Mouse (Mus musculus) left cerebral cortex, adult 2 months (tissue): ENCODE measurements around the gene Xbp1. TPM values are rescaled to one million over a fixed set of nuclear protein-coding genes. Genes with fewer than 3 reads are reported as not detected.
"Not testable (repeated sequence)": the region's sequence is repeated elsewhere in the genome, so short reads cannot be mapped to it uniquely, and the experiment has no call there.

Experiments
- DNase-seq, 2 experiments: peaks; one replicate each; pipeline ENCODE4 v3.0.0; 2021 to 2022; ENCODE audit warnings: low spot score in 2 of 2, mixed read lengths in 1 of 2; ENCODE audit errors: extremely low spot score in 1 of 2
- H3K27ac ChIP-seq: fragments of 200-600 bp; 2 replicates; pipeline ENCODE4 v1.8.1; 2022
- H3K4me3 ChIP-seq: fragments of 200-600 bp; 2 replicates; pipeline ENCODE4 v1.8.1; 2022
- CTCF ChIP-seq: fragments of 200-600 bp; IDR thresholded peaks from 2 replicates; pipeline ENCODE4 v1.8.1; 2022; ENCODE audit warnings: antibody characterized with exemption, mild to moderate bottlenecking, moderate library complexity
- intact Hi-C: fragments of 180-260 bp; cut with DNase I; formaldehyde crosslinking; loops from one replicate; pipeline ENCODE4 v1.15.1; 2025
- total RNA-seq, 2 experiments: library from RNA; stranded (reverse); gene quantifications; 2 replicates each; pipeline ENCODE4 v1.2.3; 2021

Xbp1 gene
- total RNA-seq, 2 experiments from 2014 or later = 96.6 to 121 TPM

GRCm38 (mm10) chr11:5540331-5540730 lies 19.9 kb downstream of the Xbp1 start:
- intact Hi-C loops = loop anchor here (5.0 kb wide), 1 partner anchor 53 kb away; no protein-coding TSS in a partner anchor
- Histone ChIP-seq H3K27ac (no peak overlapping the region), H3K4me3 (no peak overlapping the region)
- no peak for DNase-seq
- TF ChIP-seq CTCF = no peak

GRCm38 (mm10) chr11:5541230-5541798 lies 20.9 kb downstream of the Xbp1 start:
- intact Hi-C loops = loop anchor here (5.0 kb wide), 1 partner anchor 54 kb away; no protein-coding TSS in a partner anchor
- Histone ChIP-seq H3K27ac (peak overlapping the region; percentile 88), H3K4me3 (peak overlapping the region; percentile 70)
- peak in 1 of 2 experiments; percentile 26 for DNase-seq
- no peak for TF ChIP-seq CTCF

- DNase-seq = peak; percentile 81 to 86
- intact Hi-C loops = loop anchor here (2.0 to 5.0 kb wide), 2 partner anchors 21 to 55 kb away; partner anchors contain the start of gene Xbp1
- no peak; the same call in 1 of the 2 replicates for TF ChIP-seq CTCF
- peak within 1 kb of the TSS; percentile 88 for H3K27ac ChIP-seq
- peak within 1 kb of the TSS; percentile 70 for H3K4me3 ChIP-seq
Observed at GRCm38 (mm10) chr11:5541799-5542481, 21.5 kb downstream of the Xbp1 start, which contains the start of gene Ccdc117. TSS of gene Ccdc117 (minus strand) at chr11:5542187.

DNA sequence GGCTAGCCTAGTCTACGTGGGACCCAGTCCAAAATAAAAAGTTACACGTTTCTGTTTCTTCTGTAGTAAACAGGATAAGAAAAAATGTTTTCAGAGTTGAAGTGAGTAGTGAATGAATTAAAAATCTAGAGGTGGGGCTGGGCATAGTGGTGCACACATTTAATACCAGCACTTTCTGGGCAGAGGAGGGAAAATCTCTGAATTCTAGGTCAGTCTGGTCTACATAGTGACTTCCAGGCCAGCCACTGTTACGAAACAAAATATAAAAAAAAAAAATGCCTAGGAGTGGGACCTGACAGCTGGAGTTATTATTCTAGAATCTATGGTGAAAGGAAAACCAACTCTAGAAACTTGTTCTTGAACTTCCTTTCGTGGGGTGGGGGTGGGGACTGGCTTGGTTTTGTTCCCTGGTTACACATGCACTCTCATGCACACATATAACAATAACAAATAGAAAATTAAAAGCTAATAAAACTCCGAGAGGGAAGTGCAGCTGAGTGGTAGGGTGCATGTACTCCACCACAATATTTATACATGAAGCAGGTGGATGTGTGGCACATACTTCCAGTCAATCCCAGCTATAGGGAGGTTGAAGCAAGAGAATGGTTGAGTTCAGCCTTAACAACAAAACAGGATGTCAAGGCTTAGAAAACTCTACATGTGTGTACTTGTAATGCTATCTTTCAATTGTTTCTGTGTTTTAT lies 22.2 kb downstream of the Xbp1 start:
- Histone ChIP-seq H3K4me3 (peak overlapping the region; percentile 70), H3K27ac (no peak overlapping the region)
- intact Hi-C loops = loop anchor here (2.0 to 5.0 kb wide), 2 partner anchors 22 to 55 kb away; partner anchors contain the start of gene Xbp1
- TF ChIP-seq CTCF = no peak
- no peak for DNase-seq

- no peak for DNase-seq
- intact Hi-C loops = loop anchor here (2.0 to 5.0 kb wide), 2 partner anchors 22 to 56 kb away; partner anchors contain the start of gene Xbp1
- TF ChIP-seq CTCF = no peak
- Histone ChIP-seq H3K27ac (no peak overlapping the region), H3K4me3 (no peak overlapping the region)
Observed at GRCm38 (mm10) chr11:5543281-5543680, 22.8 kb downstream of the Xbp1 start.

- intact Hi-C loops = loop anchor here (5.0 kb wide), 1 partner anchor 57 kb away; no protein-coding TSS in a partner anchor
- not testable (repeated sequence) for H3K4me3 ChIP-seq, H3K27ac ChIP-seq, DNase-seq
Observed at GRCm38 (mm10) chr11:5544709-5545108, 24.2 kb downstream of the Xbp1 start.

- no peak for DNase-seq
- intact Hi-C loops = no loop called here
- no peak for TF ChIP-seq CTCF
- Histone ChIP-seq H3K4me3 (no peak overlapping the region), H3K27ac (no peak overlapping the region)
Observed at GRCm38 (mm10) chr11:5545457-5545856, 25.0 kb downstream of the Xbp1 start.

DNA sequence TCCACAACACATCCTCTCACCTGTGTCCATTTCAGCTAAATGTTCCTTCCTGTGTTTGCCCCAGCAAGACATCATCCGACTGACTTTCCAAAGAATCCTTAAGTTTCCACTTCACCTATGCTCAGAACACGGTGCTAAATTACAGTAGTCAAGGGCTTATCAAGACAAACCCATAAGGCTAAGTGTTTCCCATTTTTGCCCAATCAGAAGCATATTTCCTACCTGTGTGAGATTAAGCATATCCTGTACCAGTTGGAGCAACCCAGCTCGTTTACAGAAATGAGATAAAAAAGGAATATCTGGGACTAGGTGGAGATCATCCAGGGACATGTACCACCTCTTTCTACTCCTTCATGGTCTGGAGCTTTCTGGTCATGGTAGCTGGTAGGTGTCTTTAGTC lies 26.2 kb downstream of the Xbp1 start:
- intact Hi-C loops = no loop called here
- no peak overlapping the region for H3K27ac ChIP-seq
- no peak overlapping the region for H3K4me3 ChIP-seq
- no peak for DNase-seq
- no peak for TF ChIP-seq CTCF

GRCm38 (mm10) chr11:5551430-5551829 lies 31.0 kb downstream of the Xbp1 start:
- no peak for TF ChIP-seq CTCF
- intact Hi-C loops = no loop called here
- H3K4me3 ChIP-seq = no peak overlapping the region

GRCm38 (mm10) chr11:5551931-5552330 lies 31.5 kb downstream of the Xbp1 start:
- no peak for TF ChIP-seq CTCF
- no peak overlapping the region for H3K4me3 ChIP-seq
- intact Hi-C loops = no loop called here

More at GRCm38 (mm10) chr11:5551430-5551829, 31.0 kb downstream of the Xbp1 start:
- H3K27ac ChIP-seq = no peak overlapping the region
- DNase-seq = no peak

GRCm38 (mm10) chr11:5560273-5560672 lies 39.8 kb downstream of the Xbp1 start:
- H3K27ac ChIP-seq = no peak overlapping the region
- TF ChIP-seq CTCF = peak; percentile 22

More at GRCm38 (mm10) chr11:5551931-5552330, 31.5 kb downstream of the Xbp1 start:
- no peak overlapping the region for H3K27ac ChIP-seq
- no peak for DNase-seq

More at GRCm38 (mm10) chr11:5560273-5560672, 39.8 kb downstream of the Xbp1 start:
- no peak for DNase-seq
- no peak overlapping the region for H3K4me3 ChIP-seq
- intact Hi-C loops = loop anchor here (5.0 kb wide), 1 partner anchor 132 kb away; no protein-coding TSS in a partner anchor
